Mouse (Mus musculus) adipocyte (in vitro differentiated cells): Measurements from ENCODE around the gene Mapre1.

Experiments
- DNase-seq: peaks from one replicate; pipeline ENCODE4 v3.0.0-alpha.2; 2016; ENCODE audit warnings: low spot score

Mapre1 gene

GRCm38 (mm10) chr2:153778638-153779362 is 37.7 kb downstream of the Mapre1 start:
- no peak for DNase-seq

GRCm38 (mm10) chr2:153779394-153779981 is 38.4 kb downstream of the Mapre1 start, which contains the start of gene Efcab8:
TSS of gene Efcab8 (plus strand) at chr2:153779931.
- no peak for DNase-seq

- DNase-seq: no peak
Measured at GRCm38 (mm10) chr2:153781181-153781580, 40.1 kb downstream of the Mapre1 start.

GRCm38 (mm10) chr2:153784668-153785067 is 43.6 kb downstream of the Mapre1 start:
- DNase-seq: no peak

- no peak for DNase-seq
Measured at GRCm38 (mm10) chr2:153793366-153793765, 52.3 kb downstream of the Mapre1 start.

- DNase-seq: no peak
Measured at GRCm38 (mm10) chr2:153795090-153795489, 54.0 kb downstream of the Mapre1 start.

GRCm38 (mm10) chr2:153807464-153807863 is 66.4 kb downstream of the Mapre1 start:
- DNase-seq: peak; percentile 54

- no peak for DNase-seq
Measured at GRCm38 (mm10) chr2:153808146-153808545, 67.1 kb downstream of the Mapre1 start.

- no peak for DNase-seq
Measured at GRCm38 (mm10) chr2:153808841-153809240, 67.8 kb downstream of the Mapre1 start.

- DNase-seq: no peak
Measured at GRCm38 (mm10) chr2:153809921-153810320, 68.8 kb downstream of the Mapre1 start.

- no peak for DNase-seq
Measured at GRCm38 (mm10) chr2:153822005-153822543, 81.0 kb downstream of the Mapre1 start.
